Comparison of ENCODE assay signal across 12 mouse cellular contexts in the genomic region with DNA sequence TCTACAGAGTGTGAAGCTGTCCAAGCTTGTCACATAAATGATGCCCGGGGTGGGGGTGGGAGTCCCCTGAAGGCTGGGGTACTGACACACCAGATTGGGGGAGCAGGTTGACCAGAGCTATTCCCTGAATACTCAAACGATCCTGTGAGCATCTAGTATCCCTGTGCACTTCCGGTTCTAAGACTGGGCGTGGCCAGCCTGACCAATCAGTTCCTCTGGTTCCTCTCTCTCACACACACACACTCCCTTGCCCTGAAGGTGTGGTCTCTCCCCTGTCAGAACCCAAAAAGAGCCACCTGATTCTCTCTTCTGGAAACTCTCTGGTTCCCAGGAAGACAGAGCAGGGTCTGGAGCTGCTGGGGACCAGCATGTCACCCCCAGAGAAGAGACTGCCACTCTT. TPM values are rescaled to one million over a fixed set of nuclear protein-coding genes. Genes with fewer than 3 reads are reported as not detected.
A peak's percentile ranks its signal among the peaks of the same experiment; 100 is the strongest.
DNase-seq lines count a peak whose midpoint lies in the region; ATAC-seq lines count a peak whose summit lies in the region.
"Had no signal": no experiment of that assay in that cellular context is flagged by ENCODE, and none has a peak within 500 bp of the region (broad histone marks: within the 10 kb centered on the region; RNA-seq: fewer than 3 reads in every experiment).

No protein-coding gene starts in this region.

- no peaks in the 10 kb centered on the region for H3K9me3 ChIP-seq in heart, embryonic 16.5 days (replicated peaks; ENCODE audit: control insufficient read depth, low read length)
- H3K9me3 ChIP-seq in kidney, embryonic 16.5 days (ENCODE audit: low read length) = no peaks in the 10 kb centered on the region
- H3K9me3 ChIP-seq: forebrain, embryonic 15.5 days had no signal

- DNase-seq in kidney, adult 9 months = peak; percentile 65
- DNase-seq in kidney, adult 8-10 months = no peak
- DNase-seq in Muller cell, postnatal 12 days (ENCODE audit: inconsistent ontology term) = no peak
- DNase-seq in left cerebral cortex, postnatal 10 days (ENCODE audit: extremely low spot score in 1 of 2, low spot score in 2 of 2) = no peak
- DNase-seq: left cerebral cortex, postnatal 4 days; right cerebral cortex, postnatal 4 days; thymus, adult 18-20 months had no signal

- H3K27ac ChIP-seq in heart, embryonic 16.5 days (ENCODE audit: low read length) = peak overlapping the region; percentile 77
- peak overlapping the region; percentile 60 for H3K27ac ChIP-seq in kidney, embryonic 16.5 days (ENCODE audit: low read length)
- H3K27ac ChIP-seq: forebrain, embryonic 15.5 days had no signal

- intact Hi-C loops in left cerebral cortex, postnatal 10 days (cut with DNase I) = no loop called here

- H3K27me3 ChIP-seq in heart, embryonic 16.5 days (ENCODE audit: control insufficient read depth, insufficient read depth, low read length) = no peaks in the 10 kb centered on the region
- H3K27me3 ChIP-seq in kidney, embryonic 16.5 days (ENCODE audit: insufficient read depth, low read length) = no peaks in the 10 kb centered on the region
- H3K27me3 ChIP-seq: forebrain, embryonic 15.5 days had no signal

- H3K9ac ChIP-seq in heart, embryonic 16.5 days (ENCODE audit: low read length) = peak overlapping the region; percentile 23; the same call in 1 of the 2 replicates
- H3K9ac ChIP-seq in kidney, embryonic 16.5 days (replicated peaks; ENCODE audit: low read length) = no peak overlapping the region; the same call in 1 of the 2 replicates
- H3K9ac ChIP-seq: forebrain, embryonic 15.5 days had no signal

- H3K36me3 ChIP-seq in heart, embryonic 16.5 days (ENCODE audit: control insufficient read depth, insufficient read depth) = no peaks in the 10 kb centered on the region
- no peaks in the 10 kb centered on the region for H3K36me3 ChIP-seq in kidney, embryonic 16.5 days (ENCODE audit: insufficient read depth, low read length)
- H3K36me3 ChIP-seq: forebrain, embryonic 15.5 days had no signal

- peaks cover 42% of the 10 kb centered on the region for H3K4me1 ChIP-seq in heart, embryonic 16.5 days (ENCODE audit: control insufficient read depth, insufficient read depth, low read length)
- H3K4me1 ChIP-seq in kidney, embryonic 16.5 days (ENCODE audit: insufficient read depth, low read length) = peaks cover 42% of the 10 kb centered on the region

- no peak overlapping the region for H3K4me2 ChIP-seq in heart, embryonic 16.5 days (ENCODE audit: low read depth, low read length)
- no peak overlapping the region for H3K4me2 ChIP-seq in kidney, embryonic 16.5 days (replicated peaks; ENCODE audit: low read depth, low read length)
- H3K4me2 ChIP-seq: forebrain, embryonic 15.5 days; midbrain, embryonic 11.5 days had no signal

- 46% methylated on average over 4 of the region's 4 CpGs for WGBS in heart, embryonic 16.5 days
- WGBS in kidney, embryonic 16.5 days = 61% methylated on average over 4 of the region's 4 CpGs

- ATAC-seq in heart, embryonic 16.5 days (replicated peaks; ENCODE audit: extremely low read depth, insufficient read depth, low FRiP score) = no peak
- ATAC-seq in kidney, embryonic 16.5 days (ENCODE audit: low FRiP score, low TSS enrichment) = no peak
- 0 out of 2 replicates have a peak, but pooled peaks have one; percentile 34 for ATAC-seq in megakaryocyte-erythroid progenitor cell, adult 5-6 weeks (replicated peaks; ENCODE audit: low FRiP score, low TSS enrichment, poor library complexity, severe bottlenecking)
- ATAC-seq: forebrain, embryonic 15.5 days had no signal

- H3K4me3 ChIP-seq in heart, embryonic 16.5 days (ENCODE audit: low read length) = no peak overlapping the region
- H3K4me3 ChIP-seq in kidney, embryonic 16.5 days (ENCODE audit: low read length) = no peak overlapping the region
- H3K4me3 ChIP-seq: forebrain, embryonic 15.5 days had no signal

RNA-seq across cellular contexts. Expression of gene Tmem51, which starts 30.8 kb away (rescaled TPM):
- 48.5 and 49.2 TPM in 2 replicates for polyA plus RNA-seq in heart, embryonic 16.5 days (2015; fragmentation: Nextera tagmentation; extraction: Ambion mirVana)
- polyA plus RNA-seq in kidney, embryonic 16.5 days (2015; fragmentation: Nextera tagmentation; extraction: Ambion mirVana) = 41.6 and 42.7 TPM in 2 replicates
- 0.42 TPM in 1 of 2 replicates, not detected in the other for total RNA-seq in megakaryocyte-erythroid progenitor cell, adult 5-6 weeks (2014; fragmentation: Nextera tagmentation)
- not detected in 2 replicates for total RNA-seq in megakaryocyte-erythroid progenitor cell, adult 5-6 weeks (2017)
- total RNA-seq in left cerebral cortex, postnatal 10 days (2021) = 1 to 10 TPM; 6.4 to 7.2 TPM

RNA-seq across cellular contexts. Expression of gene Fhad1, which starts 38.4 kb away (rescaled TPM):
- 3.0 and 4.0 TPM in 2 replicates for polyA plus RNA-seq in heart, embryonic 16.5 days (2015; fragmentation: Nextera tagmentation; extraction: Ambion mirVana)
- 0.74 and 1.0 TPM in 2 replicates for polyA plus RNA-seq in kidney, embryonic 16.5 days (2015; fragmentation: Nextera tagmentation; extraction: Ambion mirVana)
- not detected in 2 replicates for total RNA-seq in megakaryocyte-erythroid progenitor cell, adult 5-6 weeks (2014; fragmentation: Nextera tagmentation)
- not detected in 2 replicates for total RNA-seq in megakaryocyte-erythroid progenitor cell, adult 5-6 weeks (2017)
- 1 to 10 TPM; 2.3 to 2.7 TPM for total RNA-seq in left cerebral cortex, postnatal 10 days (2021)

Comparison
In these comparisons a context has a peak if more than half of its experiments do, and no peak if none do; other contexts are left out.
1. RNA of gene Tmem51, which starts 30.8 kb away (total RNA-seq): 6.4 to 7.2 TPM in left cerebral cortex, postnatal 10 days; 0.42 TPM in megakaryocyte-erythroid progenitor cell, adult 5-6 weeks; every median in the first group is over 4 times any median in the second.